Mouse (Mus musculus): ENCODE measurements around the gene Sirt7. TPM values are rescaled to one million over a fixed set of nuclear protein-coding genes. Genes with fewer than 3 reads are reported as not detected.

Gene Sirt7
- polyA plus RNA-seq, 1 experiment from 2014 or later: 39.4 TPM

DNA sequence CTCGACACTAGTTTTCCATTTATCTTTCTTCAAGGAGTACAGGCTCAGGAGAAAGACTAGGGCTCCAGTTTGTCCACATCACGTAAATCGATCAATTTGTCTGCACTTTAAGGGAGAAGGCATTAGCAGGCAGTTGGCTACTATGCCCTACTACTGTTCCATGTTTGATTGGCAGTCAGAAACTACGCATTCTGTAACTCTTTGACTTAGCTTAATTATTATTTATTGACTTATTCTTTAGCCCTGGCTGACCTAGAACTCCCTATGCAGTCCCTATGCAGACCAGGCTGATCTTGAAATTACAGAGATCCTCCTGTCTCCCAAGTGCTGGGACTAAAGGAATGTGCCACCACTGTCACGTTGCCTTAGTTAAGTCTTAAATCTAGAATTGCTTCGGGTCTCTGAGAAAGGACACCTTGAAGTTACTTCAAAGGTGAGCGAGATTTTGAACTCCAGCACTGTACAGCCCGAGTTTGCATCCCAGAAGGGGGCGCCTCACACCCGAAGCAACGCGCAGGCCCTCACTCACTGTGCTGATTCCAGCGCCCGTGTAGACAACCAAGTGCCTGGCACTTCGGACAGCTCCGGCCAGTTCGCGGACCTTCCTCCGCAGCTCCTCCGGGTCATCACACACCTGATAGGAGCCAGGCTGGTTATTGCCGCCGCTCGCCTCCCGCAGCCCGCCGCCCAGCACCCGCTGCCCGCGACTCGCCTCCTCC, 920 bp downstream of the Sirt7 start:
- Histone ChIP-seq H3K27ac (ENCODE audit: low read depth, low read length) (peak overlapping the region; percentile 75), H3K27me3 (replicated peaks; ENCODE audit: control insufficient read depth, insufficient read depth, low read length) (no peaks in the 10 kb centered on the region), H3K9ac (ENCODE audit: low read depth, low read length) (peak overlapping the region; percentile 85), H3K9me3 (ENCODE audit: control insufficient read depth, low read length) (no peaks in the 10 kb centered on the region), H3K4me2 (ENCODE audit: low read length) (peak overlapping the region; percentile 97), H3K4me1 (ENCODE audit: control insufficient read depth, insufficient read depth, low read depth, low read length) (peaks cover 15% of the 10 kb centered on the region), H3K36me3 (ENCODE audit: control insufficient read depth, insufficient read depth, low read length) (peaks cover 28% of the 10 kb centered on the region), H3K4me3 (ENCODE audit: low read length) (peak overlapping the region; percentile 89)
- WGBS: 15% methylated on average over 27 of the region's 30 CpGs
- ATAC-seq: peak; percentile 67

DNA sequence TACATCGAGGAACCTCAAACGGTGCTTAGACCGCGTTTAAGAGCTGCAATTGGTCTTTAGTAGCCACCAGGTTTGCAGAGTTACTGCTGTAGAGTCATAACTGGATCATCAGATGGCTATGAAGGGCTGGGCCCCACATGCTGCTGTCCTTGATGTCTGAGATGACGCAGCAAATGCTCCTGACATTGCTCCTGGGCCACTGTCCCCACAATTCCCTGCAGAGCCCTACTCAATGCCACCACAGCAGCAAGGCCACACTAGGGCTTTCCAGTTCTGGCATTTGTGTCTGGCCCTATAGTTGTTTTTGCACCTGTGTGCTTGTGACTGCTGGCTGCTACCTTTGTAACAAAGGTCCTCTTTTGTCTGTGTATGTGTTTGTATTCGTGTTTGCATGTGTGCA, 2.2 kb downstream of the Sirt7 start:
- WGBS: 93% methylated on average over 6 of the region's 6 CpGs
- Histone ChIP-seq H3K27ac (ENCODE audit: low read depth, low read length) (no peak overlapping the region), H3K36me3 (ENCODE audit: control insufficient read depth, insufficient read depth, low read length) (peaks cover 29% of the 10 kb centered on the region)

GRCm38 (mm10) chr11:120620195-120620594, 4.8 kb downstream of the Sirt7 start:
- Histone ChIP-seq H3K9ac (ENCODE audit: low read depth, low read length) (no peak overlapping the region), H3K4me3 (ENCODE audit: low read length) (no peak overlapping the region), H3K27me3 (replicated peaks; ENCODE audit: control insufficient read depth, insufficient read depth, low read length) (no peaks in the 10 kb centered on the region), H3K36me3 (ENCODE audit: control insufficient read depth, insufficient read depth, low read length) (peaks cover 27% of the 10 kb centered on the region), H3K27ac (ENCODE audit: low read depth, low read length) (no peak overlapping the region), H3K9me3 (ENCODE audit: control insufficient read depth, low read length) (no peaks in the 10 kb centered on the region), H3K4me2 (ENCODE audit: low read length) (no peak overlapping the region), H3K4me1 (ENCODE audit: control insufficient read depth, insufficient read depth, low read depth, low read length) (peaks cover 29% of the 10 kb centered on the region)
- WGBS: 94% methylated on average over 14 of the region's 14 CpGs
- ATAC-seq: no peak

More for the DNA sequence above, 2.2 kb downstream of the Sirt7 start:
- Histone ChIP-seq H3K9ac (ENCODE audit: low read depth, low read length) (no peak overlapping the region), H3K4me1 (ENCODE audit: control insufficient read depth, insufficient read depth, low read depth, low read length) (peaks cover 15% of the 10 kb centered on the region), H3K27me3 (replicated peaks; ENCODE audit: control insufficient read depth, insufficient read depth, low read length) (no peaks in the 10 kb centered on the region), H3K4me3 (ENCODE audit: low read length) (no peak overlapping the region), H3K4me2 (ENCODE audit: low read length) (no peak overlapping the region), H3K9me3 (ENCODE audit: control insufficient read depth, low read length) (no peaks in the 10 kb centered on the region)
- ATAC-seq: no peak

DNA sequence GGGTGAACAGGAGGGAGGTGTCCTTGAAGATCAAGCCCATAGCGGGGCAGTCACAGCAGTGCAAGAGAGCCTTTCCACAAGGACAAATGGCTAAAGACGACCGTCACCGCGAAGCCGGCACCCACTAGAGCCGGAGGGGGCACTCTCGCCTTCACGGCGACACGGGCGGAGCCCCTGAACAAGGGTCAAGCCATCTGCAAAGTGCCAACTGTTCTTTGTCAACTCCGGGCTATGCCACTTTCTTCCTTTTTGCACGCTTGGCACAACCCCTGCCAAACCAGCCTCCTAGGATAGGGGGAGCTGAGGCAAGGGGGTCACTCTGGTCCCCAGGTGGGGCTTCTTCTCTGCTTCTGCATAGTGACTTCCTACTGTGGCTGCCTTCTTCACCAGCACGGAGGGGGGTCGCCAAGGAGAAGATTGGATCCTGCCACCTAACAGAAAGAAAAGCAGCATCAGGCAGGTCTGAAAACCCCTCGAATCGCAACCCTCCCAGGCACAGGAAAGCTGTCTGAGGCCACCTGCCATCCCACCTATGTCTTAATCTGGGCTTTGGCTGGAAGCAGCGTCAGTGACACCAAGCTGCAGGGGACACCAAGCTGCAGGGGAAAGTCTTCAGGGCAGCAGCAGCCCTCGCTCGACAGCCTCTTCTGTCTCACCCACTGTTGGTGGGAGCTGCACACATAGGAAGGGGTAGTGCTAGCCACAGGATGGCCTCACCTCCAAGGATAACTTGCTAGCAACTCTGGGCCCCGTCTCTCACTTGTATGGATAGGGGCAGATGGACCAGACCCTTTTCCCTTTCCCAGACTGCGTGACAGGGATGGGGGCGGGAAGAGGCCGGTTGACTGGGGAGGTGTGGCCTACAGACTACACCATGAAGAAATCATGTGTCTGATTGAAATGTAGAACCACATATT, 6.2 kb downstream of the Sirt7 start:
- Histone ChIP-seq H3K36me3 (ENCODE audit: control insufficient read depth, insufficient read depth, low read length) (peaks cover 33% of the 10 kb centered on the region), H3K9me3 (ENCODE audit: control insufficient read depth, low read length) (no peaks in the 10 kb centered on the region), H3K4me2 (ENCODE audit: low read length) (no peak overlapping the region), H3K27me3 (replicated peaks; ENCODE audit: control insufficient read depth, insufficient read depth, low read length) (no peaks in the 10 kb centered on the region), H3K4me1 (ENCODE audit: control insufficient read depth, insufficient read depth, low read depth, low read length) (peaks cover 26% of the 10 kb centered on the region), H3K4me3 (ENCODE audit: low read length) (no peak overlapping the region), H3K27ac (ENCODE audit: low read depth, low read length) (no peak overlapping the region; the same call in 1 of the 2 replicates), H3K9ac (ENCODE audit: low read depth, low read length) (no peak overlapping the region)
- ATAC-seq: no peak
- WGBS: 91% methylated on average over 25 of the region's 25 CpGs

DNA sequence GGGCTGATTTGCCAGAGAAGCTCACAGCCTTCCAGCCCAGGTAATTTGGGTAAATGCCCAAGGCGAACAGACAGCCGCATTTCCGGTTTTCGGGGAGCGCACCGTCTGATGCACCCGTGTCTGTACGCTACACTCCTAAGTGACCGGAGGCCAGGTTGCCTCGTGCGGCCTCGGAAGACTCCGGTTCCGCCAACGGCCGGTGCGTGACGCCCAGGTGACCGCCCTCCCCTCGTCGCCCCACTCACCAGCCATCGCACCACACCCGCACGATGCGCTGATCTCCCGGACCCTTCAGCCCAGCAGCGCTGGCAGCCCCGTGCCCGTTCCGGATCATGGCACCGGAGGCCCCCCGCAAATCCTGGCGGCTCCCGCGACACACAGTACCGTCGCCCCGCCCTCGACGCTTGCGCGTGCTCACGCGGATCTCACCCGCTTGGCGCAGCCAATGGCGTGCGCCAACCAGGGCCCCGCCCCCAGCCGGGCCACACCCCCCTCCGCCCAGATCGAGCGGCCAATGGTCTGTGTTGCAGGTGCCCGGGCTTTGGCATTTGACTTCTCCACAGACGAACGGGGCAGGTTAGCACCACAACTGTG, 7.4 kb downstream of the Sirt7 start, which contains the start of gene Pcyt2:
Gene Pcyt2, minus strand, starts transcription at position 418 of the 594 bp plus-strand sequence.
- Histone ChIP-seq H3K27me3 (replicated peaks; ENCODE audit: control insufficient read depth, insufficient read depth, low read length) (no peaks in the 10 kb centered on the region), H3K4me1 (ENCODE audit: control insufficient read depth, insufficient read depth, low read depth, low read length) (peaks cover 20% of the 10 kb centered on the region), H3K4me3 (ENCODE audit: low read length) (peak within 1 kb of the TSS; percentile 86), H3K27ac (ENCODE audit: low read depth, low read length) (peak within 1 kb of the TSS; percentile 90), H3K4me2 (ENCODE audit: low read length) (peak within 1 kb of the TSS; percentile 58), H3K9ac (ENCODE audit: low read depth, low read length) (peak within 1 kb of the TSS; percentile 88), H3K9me3 (ENCODE audit: control insufficient read depth, low read length) (no peaks in the 10 kb centered on the region), H3K36me3 (ENCODE audit: control insufficient read depth, insufficient read depth, low read length) (peaks cover 35% of the 10 kb centered on the region)
- peak; percentile 96 for ATAC-seq
- WGBS: under 1% methylated on average over 56 of the region's 56 CpGs

- Histone ChIP-seq H3K4me1 (ENCODE audit: control insufficient read depth, insufficient read depth, low read depth, low read length) (peaks cover 20% of the 10 kb centered on the region), H3K4me3 (ENCODE audit: low read length) (peak overlapping the region; percentile 86), H3K27ac (ENCODE audit: low read depth, low read length) (peak overlapping the region; percentile 90), H3K4me2 (ENCODE audit: low read length) (peak overlapping the region; percentile 58), H3K9ac (ENCODE audit: low read depth, low read length) (peak overlapping the region; percentile 88), H3K36me3 (ENCODE audit: control insufficient read depth, insufficient read depth, low read length) (peaks cover 40% of the 10 kb centered on the region), H3K9me3 (ENCODE audit: control insufficient read depth, low read length) (no peaks in the 10 kb centered on the region), H3K27me3 (replicated peaks; ENCODE audit: control insufficient read depth, insufficient read depth, low read length) (no peaks in the 10 kb centered on the region)
- no peak for ATAC-seq
- 54% methylated on average over 4 of the region's 4 CpGs for WGBS
These were observed 8.3 kb downstream of the Sirt7 start for GRCm38 (mm10) chr11:120616617-120617294.

GRCm38 (mm10) chr11:120615606-120616203, 9.3 kb downstream of the Sirt7 start:
- ATAC-seq: no peak
- Histone ChIP-seq H3K27ac (ENCODE audit: low read depth, low read length) (no peak overlapping the region), H3K9me3 (ENCODE audit: control insufficient read depth, low read length) (no peaks in the 10 kb centered on the region), H3K4me2 (ENCODE audit: low read length) (peak overlapping the region; percentile 58), H3K36me3 (ENCODE audit: control insufficient read depth, insufficient read depth, low read length) (peaks cover 48% of the 10 kb centered on the region), H3K27me3 (replicated peaks; ENCODE audit: control insufficient read depth, insufficient read depth, low read length) (no peaks in the 10 kb centered on the region), H3K9ac (ENCODE audit: low read depth, low read length) (peak overlapping the region; percentile 28; the same call in 1 of the 2 replicates), H3K4me1 (ENCODE audit: control insufficient read depth, insufficient read depth, low read depth, low read length) (peaks cover 20% of the 10 kb centered on the region), H3K4me3 (ENCODE audit: low read length) (no peak overlapping the region)
- whole genome bisulfite sequencing: 96% methylated on average over 11 of the region's 11 CpGs

GRCm38 (mm10) chr11:120615167-120615566, 9.9 kb downstream of the Sirt7 start:
- 96% methylated on average over 6 of the region's 6 CpGs for WGBS
- no peak overlapping the region for H3K27ac ChIP-seq (ENCODE audit: low read depth, low read length)
- H3K27me3 ChIP-seq (replicated peaks; ENCODE audit: control insufficient read depth, insufficient read depth, low read length): no peaks in the 10 kb centered on the region
- ATAC-seq: no peak
- peaks cover 45% of the 10 kb centered on the region for H3K36me3 ChIP-seq (ENCODE audit: control insufficient read depth, insufficient read depth, low read length)
- H3K9ac ChIP-seq (ENCODE audit: low read depth, low read length): 0 out of 2 replicates have a peak overlapping the region, but pooled peaks have one; percentile 19
- H3K4me2 ChIP-seq (ENCODE audit: low read length): no peak overlapping the region
- peaks cover 20% of the 10 kb centered on the region for H3K4me1 ChIP-seq (ENCODE audit: control insufficient read depth, insufficient read depth, low read depth, low read length)
- no peak overlapping the region for H3K4me3 ChIP-seq (ENCODE audit: low read length)
- H3K9me3 ChIP-seq (ENCODE audit: control insufficient read depth, low read length): no peaks in the 10 kb centered on the region
